Mouse (Mus musculus) gonadal fat pad, adult 2 months (tissue): ENCODE results near the gene Scfd1. TPM values are rescaled to one million over a fixed set of nuclear protein-coding genes. Genes with fewer than 3 reads are reported as not detected.

ENCODE experiments used
- DNase-seq: peaks from one replicate; pipeline ENCODE4 v3.0.0-alpha.2; 2012; ENCODE audit warnings: low read depth
- polyA plus RNA-seq: library from polyadenylated mRNA; depleted of rRNA; stranded (reverse); fragments of >200 nt; gene quantifications from 2 replicates; pipeline ENCODE4 v1.2.3, GENCODE M21; 2012; rRNA removed

Scfd1 gene
- polyA plus RNA-seq = 15.7 and 21.9 TPM in 2 replicates

GRCm38 (mm10) chr12:51377003-51377887, at the start of gene Scfd1:
Scfd1 (plus strand) TSS chr12:51377510.
- peak; percentile 61 for DNase-seq

- DNase-seq = no peak
Measured at GRCm38 (mm10) chr12:51337014-51337413, 40.3 kb upstream of the Scfd1 start.

GRCm38 (mm10) chr12:51346121-51346520, 31.2 kb upstream of the Scfd1 start:
- no peak for DNase-seq

- DNase-seq = peak; percentile 45
Measured at GRCm38 (mm10) chr12:51347988-51348697, 29.2 kb upstream of the Scfd1 start, which contains the start of gene G2e3. G2e3 (plus strand) TSS chr12:51348061.

- DNase-seq = no peak
Measured at GRCm38 (mm10) chr12:51348698-51348998, 28.7 kb upstream of the Scfd1 start.

GRCm38 (mm10) chr12:51355296-51355695, 22.0 kb upstream of the Scfd1 start:
- no peak for DNase-seq

- no peak for DNase-seq
Measured at GRCm38 (mm10) chr12:51361294-51361693, 16.0 kb upstream of the Scfd1 start.

- no peak for DNase-seq
Measured at GRCm38 (mm10) chr12:51362898-51363297, 14.4 kb upstream of the Scfd1 start.

- no peak for DNase-seq
Measured at GRCm38 (mm10) chr12:51368504-51368903, 8.8 kb upstream of the Scfd1 start.

- DNase-seq = no peak
Measured at GRCm38 (mm10) chr12:51377888-51378190, 529 bp downstream of the Scfd1 start.

GRCm38 (mm10) chr12:51399871-51400270, 22.6 kb downstream of the Scfd1 start:
- no peak for DNase-seq

GRCm38 (mm10) chr12:51402060-51402698, 24.9 kb downstream of the Scfd1 start:
- DNase-seq = no peak

- no peak for DNase-seq
Measured at GRCm38 (mm10) chr12:51403987-51404586, 26.8 kb downstream of the Scfd1 start.

- DNase-seq = no peak
Measured at GRCm38 (mm10) chr12:51411362-51411761, 34.1 kb downstream of the Scfd1 start.

GRCm38 (mm10) chr12:51437541-51437940, 60.2 kb downstream of the Scfd1 start:
- no peak for DNase-seq

- no peak for DNase-seq
Measured at GRCm38 (mm10) chr12:51438311-51438710, 61.0 kb downstream of the Scfd1 start.

- no peak for DNase-seq
Measured at GRCm38 (mm10) chr12:51449303-51449702, 72.0 kb downstream of the Scfd1 start.

GRCm38 (mm10) chr12:51470881-51471280, 93.6 kb downstream of the Scfd1 start:
- no peak for DNase-seq

- no peak for DNase-seq
Measured at GRCm38 (mm10) chr12:51481246-51481645, 103.9 kb downstream of the Scfd1 start.

- DNase-seq = no peak
Measured at GRCm38 (mm10) chr12:51492040-51492439, 114.7 kb downstream of the Scfd1 start.

GRCm38 (mm10) chr12:51493476-51493875, 116.2 kb downstream of the Scfd1 start:
- no peak for DNase-seq

- no peak for DNase-seq
Measured at GRCm38 (mm10) chr12:51494641-51495040, 117.3 kb downstream of the Scfd1 start.
